Comparison of ENCODE assay signal across 22 mouse cellular contexts in the genomic region with DNA sequence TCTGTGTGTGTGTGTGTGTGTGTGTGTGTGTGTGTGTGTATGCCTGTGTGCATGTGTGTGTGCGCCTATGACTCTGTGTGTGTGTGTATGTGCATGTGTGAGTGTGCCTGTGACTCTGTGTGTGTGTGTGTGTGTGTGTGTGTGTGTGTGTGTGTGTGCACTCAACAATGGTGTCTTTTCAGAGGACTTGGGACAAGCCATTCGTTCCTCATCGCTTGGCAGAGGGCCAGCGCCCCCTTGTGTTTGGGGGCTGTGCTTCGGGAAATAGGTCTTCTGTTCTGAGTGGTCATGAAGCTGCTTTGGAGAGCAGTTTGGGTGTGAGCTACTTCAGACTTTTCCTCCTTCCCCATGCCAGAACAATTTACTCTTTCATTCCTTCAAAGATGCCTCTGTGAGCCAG. TPM values are rescaled to one million over a fixed set of nuclear protein-coding genes. Genes with fewer than 3 reads are reported as not detected.
A peak's percentile ranks its signal among the peaks of the same experiment; 100 is the strongest.
DNase-seq lines count a peak whose midpoint lies in the region; ATAC-seq and TF ChIP-seq lines count a peak whose summit lies in the region.
"Not testable (repeated sequence)": the region's sequence is repeated elsewhere in the genome, so short reads cannot be mapped to it uniquely, and the experiment has no call there.
"Had no signal": no experiment of that assay in that cellular context is flagged by ENCODE, and none has a peak within 500 bp of the region (broad histone marks: within the 10 kb centered on the region; RNA-seq: fewer than 3 reads in every experiment).

No protein-coding gene starts in this region.

- not testable (repeated sequence) for H3K9ac ChIP-seq in forebrain, postnatal 0 days; kidney, postnatal 0 days (ENCODE audit: low read depth, low read length); liver, postnatal 0 days (replicated peaks)

- not testable (repeated sequence) for ATAC-seq in forebrain, postnatal 0 days; kidney, postnatal 0 days (replicated peaks; ENCODE audit: low FRiP score, low read depth); liver, postnatal 0 days

- H3K4me1 ChIP-seq in E14TG2a.4 (replicated peaks; ENCODE audit: low read depth, low read length) = peaks cover 16% of the 10 kb centered on the region
- not testable (repeated sequence) for H3K4me1 ChIP-seq in bone marrow, adult 2 months (ENCODE audit: control insufficient read depth, insufficient read depth, low read length); forebrain, postnatal 0 days (ENCODE audit: insufficient read depth); kidney, postnatal 0 days (replicated peaks; ENCODE audit: insufficient read depth, low read length); liver, postnatal 0 days (ENCODE audit: insufficient read depth); thymus, adult 2 months (replicated peaks; ENCODE audit: control insufficient read depth, insufficient read depth, low read length)

- peaks cover 15% of the 10 kb centered on the region for H3K27me3 ChIP-seq in E14TG2a.4 (ENCODE audit: insufficient read depth, low read length)
- not testable (repeated sequence) for H3K27me3 ChIP-seq in forebrain, postnatal 0 days (ENCODE audit: insufficient read depth, low read length); kidney, postnatal 0 days (ENCODE audit: insufficient read depth, low read length); liver, postnatal 0 days (ENCODE audit: insufficient read depth, low read length); thymus, adult 2 months (ENCODE audit: control insufficient read depth, insufficient read depth, low read length)

- not testable (repeated sequence) for TF ChIP-seq EP300 in liver, postnatal 0 days (IDR thresholded peaks at IDR 0.05; ENCODE audit: low read depth)

- H3K4me3 ChIP-seq in E14TG2a.4 (replicated peaks; ENCODE audit: low read length); bone marrow, adult 2 months (replicated peaks; ENCODE audit: control insufficient read depth, low read depth, low read length); forebrain, postnatal 0 days (ENCODE audit: low read depth, low read length); kidney, postnatal 0 days (replicated peaks; ENCODE audit: low read depth, low read length); liver, postnatal 0 days (ENCODE audit: low read depth, low read length); thymus, adult 2 months (ENCODE audit: control insufficient read depth, insufficient read depth, low read length): not testable (repeated sequence)

- DNase-seq in forebrain, postnatal 0 days = peak; percentile 31
- not testable (repeated sequence) for DNase-seq in kidney, postnatal 0 days (ENCODE audit: low spot score); liver, postnatal 0 days
- peak; percentile 22 for DNase-seq in naive thymus-derived CD4-positive, alpha-beta T cell, adult 2 months (ENCODE audit: low read depth)
- peak; percentile 49 for DNase-seq in thymus, adult 2 months

- not testable (repeated sequence) for H3K4me2 ChIP-seq in forebrain, postnatal 0 days (ENCODE audit: low read depth); kidney, postnatal 0 days (ENCODE audit: low read length); liver, postnatal 0 days (ENCODE audit: low read depth, low read length)

- peaks cover 39% of the 10 kb centered on the region for H3K36me3 ChIP-seq in E14TG2a.4 (ENCODE audit: insufficient read depth, low read length)
- H3K36me3 ChIP-seq in forebrain, postnatal 0 days (ENCODE audit: insufficient read depth); kidney, postnatal 0 days (ENCODE audit: insufficient read depth, low read length); liver, postnatal 0 days (replicated peaks; ENCODE audit: insufficient read depth, low read length); thymus, adult 2 months (ENCODE audit: control insufficient read depth, insufficient read depth, low read length): not testable (repeated sequence)

- peaks cover 22% of the 10 kb centered on the region for H3K9me3 ChIP-seq in E14TG2a.4 (ENCODE audit: low read length)
- H3K9me3 ChIP-seq in forebrain, postnatal 0 days (ENCODE audit: low read length); kidney, postnatal 0 days (replicated peaks; ENCODE audit: low read length); liver, postnatal 0 days (ENCODE audit: low read length): not testable (repeated sequence)

- peak; percentile 19; the same call in 1 of the 2 replicates for TF ChIP-seq CTCF in E14TG2a.4 (conservative IDR thresholded peaks at IDR 0.05; ENCODE audit: low read length)
- TF ChIP-seq CTCF in bone marrow, adult 2 months (IDR thresholded peaks at IDR 0.05; ENCODE audit: control insufficient read depth, insufficient read depth, low read length) = 0 out of 2 replicates have a peak, but pooled peaks have one; percentile 12
- not testable (repeated sequence) for TF ChIP-seq CTCF in forebrain, postnatal 0 days (IDR thresholded peaks at IDR 0.05; ENCODE audit: low read depth)
- peak; percentile 23; the same call in 1 of the 2 replicates for TF ChIP-seq CTCF in kidney, postnatal 0 days (IDR thresholded peaks at IDR 0.05; ENCODE audit: low read depth)
- peak; percentile 35; the same call in 1 of the 2 replicates for TF ChIP-seq CTCF in liver, postnatal 0 days (IDR thresholded peaks at IDR 0.05; ENCODE audit: low read depth)
- 0 out of 2 replicates have a peak, but pooled peaks have one; percentile 20 for TF ChIP-seq CTCF in thymus, adult 2 months (IDR thresholded peaks at IDR 0.05; ENCODE audit: borderline replicate concordance, control insufficient read depth, extremely low read depth, insufficient read depth, low read length, poor library complexity)

- not testable (repeated sequence) for H3K27ac ChIP-seq in bone marrow, adult 2 months (ENCODE audit: control insufficient read depth, insufficient read depth, low read depth, low read length, poor library complexity); forebrain, postnatal 0 days (ENCODE audit: low read depth, low read length); kidney, postnatal 0 days; liver, postnatal 0 days (ENCODE audit: low read depth); thymus, adult 2 months (ENCODE audit: control insufficient read depth, insufficient read depth, low read length)

- TF ChIP-seq POLR2A in bone marrow, adult 2 months (IDR thresholded peaks at IDR 0.05; ENCODE audit: borderline replicate concordance, control insufficient read depth, low read depth, low read length); thymus, adult 2 months (IDR thresholded peaks at IDR 0.05; ENCODE audit: control insufficient read depth, extremely low read depth, insufficient read depth, low read length, poor library complexity): not testable (repeated sequence)

- WGBS in bone marrow, adult 2 months = 41% methylated on average over 5 of the region's 5 CpGs
- 31% methylated on average over 5 of the region's 5 CpGs for WGBS in forebrain, postnatal 0 days
- 26% methylated on average over 5 of the region's 5 CpGs for WGBS in kidney, postnatal 0 days
- 35% methylated on average over 5 of the region's 5 CpGs for WGBS in liver, postnatal 0 days (ENCODE audit: insufficient replicate concordance)
- WGBS in thymus, adult 2 months = 51% methylated on average over 5 of the region's 5 CpGs

RNA-seq across cellular contexts. Expression of a gene that starts 18.8 kb away (rescaled TPM):
- 9.0 and 11.5 TPM in 2 replicates for polyA plus RNA-seq in bone marrow, adult 2 months (2011; ENCODE audit: insufficient read depth, insufficient read length, low replicate concordance, missing spikeins)
- total RNA-seq in forebrain, postnatal 0 days (2014; rRNA removed) = 7.0 and 14.2 TPM in 2 replicates
- polyA plus RNA-seq in forebrain, postnatal 0 days (2015; fragmentation: Nextera tagmentation; extraction: Ambion mirVana) = 23.8 and 25.5 TPM in 2 replicates
- polyA plus RNA-seq in kidney, postnatal 0 days (2015; fragmentation: Nextera tagmentation; extraction: Ambion mirVana) = 133 and 140 TPM in 2 replicates
- polyA plus RNA-seq in liver, postnatal 0 days (2015; fragmentation: Nextera tagmentation; extraction: Ambion mirVana) = 19.9 and 20.1 TPM in 2 replicates
- 33.8 and 34.0 TPM in 2 replicates for polyA plus RNA-seq in thymus, adult 2 months (2012; rRNA removed)

RNA-seq across cellular contexts. Expression of a gene that starts 29.2 kb away (rescaled TPM):
- 4.7 and 11.0 TPM in 2 replicates for polyA plus RNA-seq in bone marrow, adult 2 months (2011; ENCODE audit: insufficient read depth, insufficient read length, low replicate concordance, missing spikeins)
- total RNA-seq in forebrain, postnatal 0 days (2014; rRNA removed) = 21.8 and 26.1 TPM in 2 replicates
- 27.5 and 32.3 TPM in 2 replicates for polyA plus RNA-seq in forebrain, postnatal 0 days (2015; fragmentation: Nextera tagmentation; extraction: Ambion mirVana)
- 77.9 and 85.5 TPM in 2 replicates for polyA plus RNA-seq in kidney, postnatal 0 days (2015; fragmentation: Nextera tagmentation; extraction: Ambion mirVana)
- polyA plus RNA-seq in liver, postnatal 0 days (2015; fragmentation: Nextera tagmentation; extraction: Ambion mirVana) = 10.3 and 10.7 TPM in 2 replicates
- polyA plus RNA-seq in thymus, adult 2 months (2012; rRNA removed) = 55.3 and 59.5 TPM in 2 replicates

RNA-seq across cellular contexts. Expression of a gene that starts 29.2 kb away (rescaled TPM):
- 0.81 and 3.5 TPM in 2 replicates for polyA plus RNA-seq in bone marrow, adult 2 months (2011; ENCODE audit: insufficient read depth, insufficient read length, low replicate concordance, missing spikeins)
- 4.5 and 5.5 TPM in 2 replicates for total RNA-seq in forebrain, postnatal 0 days (2014; rRNA removed)
- polyA plus RNA-seq in forebrain, postnatal 0 days (2015; fragmentation: Nextera tagmentation; extraction: Ambion mirVana) = 4.6 and 6.8 TPM in 2 replicates
- polyA plus RNA-seq in kidney, postnatal 0 days (2015; fragmentation: Nextera tagmentation; extraction: Ambion mirVana) = 7.0 and 9.7 TPM in 2 replicates
- 1.4 and 2.2 TPM in 2 replicates for polyA plus RNA-seq in liver, postnatal 0 days (2015; fragmentation: Nextera tagmentation; extraction: Ambion mirVana)
- 23.8 and 25.4 TPM in 2 replicates for polyA plus RNA-seq in thymus, adult 2 months (2012; rRNA removed)

RNA-seq across cellular contexts. Expression of a gene that starts 41.8 kb away (rescaled TPM):
- polyA plus RNA-seq in bone marrow, adult 2 months (2011; ENCODE audit: insufficient read depth, insufficient read length, low replicate concordance, missing spikeins) = not detected in 2 replicates
- total RNA-seq in forebrain, postnatal 0 days (2014; rRNA removed) = not detected in 2 replicates
- not detected in 2 replicates for polyA plus RNA-seq in forebrain, postnatal 0 days (2015; fragmentation: Nextera tagmentation; extraction: Ambion mirVana)
- polyA plus RNA-seq in kidney, postnatal 0 days (2015; fragmentation: Nextera tagmentation; extraction: Ambion mirVana) = 0.50 TPM in 1 of 2 replicates, not detected in the other
- polyA plus RNA-seq in liver, postnatal 0 days (2015; fragmentation: Nextera tagmentation; extraction: Ambion mirVana) = not detected in 2 replicates
- polyA plus RNA-seq in thymus, adult 2 months (2012; rRNA removed) = not detected in 2 replicates
- total RNA-seq: adrenal gland, adult 18-20 months; gastrocnemius, postnatal 4 days; heart, postnatal 36 days; layer of hippocampus, postnatal 14 days; left cerebral cortex, postnatal 10 days; megakaryocyte, adult 5-6 weeks had no signal
- polyA plus RNA-seq: embryonic facial prominence, embryonic 11.5 days; erythroblast, embryonic 14.5 days; forebrain, embryonic 15.5 days; heart, embryonic 13.5 days; hindbrain, embryonic 15.5 days; kidney, adult 2 months; limb, embryonic 14.5 days; lung, adult 2 months; midbrain, embryonic 15.5 days had no signal
